Mouse (Mus musculus): Measurements from ENCODE around the gene Hhip.

GRCm38 (mm10) chr8:79941070-79941469 lies 116.7 kb downstream of the Hhip start:
- no peak for TF ChIP-seq POLR2A (IDR thresholded peaks at IDR 0.05; ENCODE audit: low read depth, low read length)
- TF ChIP-seq CTCF (conservative IDR thresholded peaks at IDR 0.05; ENCODE audit: insufficient read depth, insufficient read length, low read depth, low read length), result no peak

All from kidney, adult 2 months (tissue).